Mouse (Mus musculus): ENCODE measurements around the gene Lrrc52.

Lrrc52 gene

GRCm38 (mm10) chr1:167436186-167436975, 30.2 kb downstream of the Lrrc52 start:
- no peak for DNase-seq (ENCODE audit: low spot score)

DNA sequence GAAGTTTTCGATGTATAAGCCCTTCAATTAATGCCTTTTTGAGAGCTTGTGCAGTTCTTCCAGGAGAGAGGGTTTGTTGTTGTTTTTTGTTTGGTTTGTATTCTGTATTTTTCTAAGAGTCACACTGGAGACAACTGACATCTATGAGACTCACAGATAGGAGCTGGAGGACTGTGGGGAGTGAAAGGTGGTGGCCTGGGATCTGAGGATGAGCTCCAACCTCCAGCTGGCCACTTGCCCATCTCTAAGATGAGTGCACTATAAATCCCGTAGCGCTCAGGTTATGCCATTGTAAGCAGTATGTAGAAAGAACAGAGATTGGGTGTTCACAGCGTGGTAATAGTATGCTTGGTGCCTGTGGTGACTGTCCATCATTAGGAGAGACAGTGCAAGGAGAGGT, 31.6 kb downstream of the Lrrc52 start:
- DNase-seq (ENCODE audit: low spot score), result no peak

GRCm38 (mm10) chr1:167430976-167431676, 35.5 kb downstream of the Lrrc52 start:
- DNase-seq (ENCODE audit: low spot score), result no peak

DNA sequence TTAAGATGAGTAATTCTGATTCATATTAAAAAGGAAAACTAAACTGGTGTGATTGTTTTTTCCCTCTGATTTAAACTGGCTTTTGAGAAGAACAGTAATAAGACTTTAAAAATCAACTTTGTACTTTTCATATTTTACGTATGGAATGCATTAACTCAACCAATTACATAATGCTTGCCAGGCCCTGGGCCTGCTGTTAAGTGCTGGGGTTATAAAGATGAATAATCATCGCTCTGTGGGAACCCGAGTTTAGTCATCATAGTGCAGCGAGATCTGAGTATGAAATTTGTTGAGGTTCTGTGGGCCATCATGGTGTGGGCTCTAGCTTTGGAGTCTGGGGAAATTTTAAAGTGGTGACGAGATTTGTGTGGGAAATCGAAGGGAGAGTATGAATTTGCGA, 39.9 kb downstream of the Lrrc52 start:
- DNase-seq (ENCODE audit: low spot score), result no peak

DNA sequence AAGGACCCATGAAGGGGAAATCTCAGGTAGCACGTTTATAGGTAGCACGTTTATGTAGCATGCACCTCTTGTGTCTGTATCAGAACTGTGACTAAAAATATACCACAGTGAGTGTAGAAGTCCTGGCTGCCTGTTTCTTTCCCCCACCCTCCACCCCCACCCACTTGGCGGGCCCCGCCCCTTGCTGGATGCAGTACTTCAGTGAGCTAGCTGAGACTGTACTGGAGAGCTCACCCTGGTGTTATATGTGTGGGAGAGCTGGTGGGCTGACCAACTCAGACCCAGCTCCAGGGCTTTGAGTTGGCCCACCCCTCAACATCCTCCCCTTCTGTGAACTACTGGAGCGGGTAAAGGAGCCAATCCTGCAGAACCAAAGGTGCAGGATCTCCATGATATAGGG, 41.0 kb downstream of the Lrrc52 start:
- DNase-seq (ENCODE audit: low spot score), result no peak

- DNase-seq (ENCODE audit: low spot score), result no peak
Measured at GRCm38 (mm10) chr1:167422501-167423240, 43.9 kb downstream of the Lrrc52 start.

- no peak for DNase-seq (ENCODE audit: low spot score)
Measured at GRCm38 (mm10) chr1:167414846-167415245, 51.7 kb downstream of the Lrrc52 start.

DNA sequence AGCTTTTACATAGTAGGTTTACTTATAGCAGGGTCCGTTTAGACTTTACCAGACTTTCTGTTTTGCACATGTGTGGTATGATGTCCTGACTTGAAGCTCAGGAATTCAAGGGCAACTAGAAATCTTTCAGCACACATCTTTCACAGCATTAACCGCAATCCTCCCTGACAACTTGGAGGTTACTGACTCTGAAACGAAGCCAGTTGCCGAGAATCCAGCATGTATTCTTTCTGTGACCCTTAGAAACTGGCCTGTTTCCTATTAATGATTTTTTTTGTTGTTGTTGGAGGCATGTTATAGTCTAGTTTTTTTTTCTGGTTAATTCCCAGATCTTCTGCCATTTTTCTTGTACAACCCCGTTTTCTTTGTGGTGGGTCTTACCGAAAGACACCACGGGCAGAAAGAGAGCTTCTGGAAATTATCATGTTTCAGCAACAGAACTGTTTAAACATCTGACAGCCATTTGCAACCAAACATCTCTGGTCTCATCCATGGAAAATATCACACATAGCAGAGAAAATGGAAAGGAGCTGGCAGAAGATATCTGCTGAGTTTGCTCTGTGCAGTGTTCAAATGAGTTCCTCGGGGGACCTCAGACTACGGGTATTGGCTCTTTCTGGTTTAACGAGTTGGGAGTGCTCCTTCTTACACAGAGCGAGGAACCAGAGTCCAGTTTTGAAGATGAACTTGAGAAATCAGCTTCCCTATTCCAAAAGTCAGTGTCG, 54.4 kb downstream of the Lrrc52 start:
- no peak for DNase-seq (ENCODE audit: low spot score)

- DNase-seq (ENCODE audit: low spot score), result no peak
Measured at GRCm38 (mm10) chr1:167409601-167410000, 57.0 kb downstream of the Lrrc52 start.

DNA sequence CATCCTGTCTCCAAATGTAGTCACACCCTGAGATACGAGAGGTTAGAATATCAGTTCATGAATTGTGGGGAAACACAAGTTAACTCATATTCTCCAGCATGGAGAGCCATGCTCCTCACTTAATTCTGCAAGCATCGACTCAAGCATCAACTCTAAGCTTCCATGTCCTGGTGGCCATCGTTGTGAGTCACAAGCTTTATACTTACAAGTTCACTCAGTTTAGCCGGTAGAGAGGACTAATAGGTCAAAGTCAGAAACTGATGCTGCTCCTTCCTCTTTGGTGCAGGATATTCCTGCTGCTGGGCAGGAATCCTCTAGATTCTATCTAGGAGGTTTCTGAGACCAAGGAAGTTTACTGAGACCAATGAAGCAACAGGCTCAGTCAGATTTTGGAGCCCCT, 61.3 kb downstream of the Lrrc52 start:
- DNase-seq (ENCODE audit: low spot score), result no peak

All from urinary bladder, postnatal 10 days (tissue).